Mouse (Mus musculus) effector memory CD4-positive, alpha-beta T cell, adult 5 months (primary cell): ENCODE measurements around the gene Clca2. TPM values are rescaled to one million over a fixed set of nuclear protein-coding genes. Genes with fewer than 3 reads are reported as not detected.

ENCODE experiments used
- polyA plus RNA-seq: library from polyadenylated mRNA; unstranded; fragments of 100-300 nt; shearing (Covaris generic); gene quantifications from one replicate; pipeline ENCODE4 v1.2.1, GENCODE M21; 2017

Clca2 gene
- not detected for polyA plus RNA-seq

GRCm38 (mm10) chr3:145099291-145099690 is at the start of gene Clca2:
TSS of gene Clca2 (minus strand) at chr3:145099443.

DNA sequence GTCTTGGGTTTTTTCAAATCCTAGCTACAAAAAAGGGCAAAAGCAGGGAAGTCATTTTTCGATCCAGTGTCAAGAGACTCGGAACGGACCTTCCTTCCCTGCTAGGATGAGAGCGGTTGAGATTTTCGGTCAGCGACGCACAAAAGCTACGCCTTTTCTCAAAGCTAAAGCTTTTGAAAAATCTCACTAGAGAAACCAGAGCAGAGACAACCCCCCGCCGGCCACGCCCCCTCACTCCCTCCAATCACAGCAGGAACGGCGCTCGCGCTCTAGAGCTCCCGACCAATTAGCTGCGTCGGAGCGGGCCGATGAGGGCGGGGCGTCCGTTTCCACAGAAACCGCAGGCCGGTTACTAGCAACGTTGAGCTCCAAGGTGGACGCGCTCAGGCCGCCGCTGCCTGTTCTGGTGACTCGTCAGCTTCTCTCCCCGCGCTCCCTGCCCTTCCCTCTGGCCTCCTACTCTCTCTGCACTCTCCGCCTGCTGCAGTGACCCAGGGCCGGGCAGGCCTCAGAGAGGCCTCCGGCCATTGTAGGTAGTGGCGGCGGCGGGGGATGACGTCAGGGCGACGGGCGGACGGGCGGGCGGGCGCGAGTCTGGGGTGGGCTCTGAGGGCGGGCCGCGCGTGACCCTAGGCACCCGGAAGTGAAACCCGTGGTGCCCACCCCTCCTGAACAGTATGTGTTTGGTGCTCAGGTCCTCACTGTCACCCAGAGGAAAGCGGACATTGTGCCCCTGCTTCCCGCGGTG is 19.2 kb upstream of the Clca2 start, which contains the start of gene Odf2l:
TSS of gene Odf2l (plus strand) at position 335 of the 748 bp plus-strand sequence.

DNA sequence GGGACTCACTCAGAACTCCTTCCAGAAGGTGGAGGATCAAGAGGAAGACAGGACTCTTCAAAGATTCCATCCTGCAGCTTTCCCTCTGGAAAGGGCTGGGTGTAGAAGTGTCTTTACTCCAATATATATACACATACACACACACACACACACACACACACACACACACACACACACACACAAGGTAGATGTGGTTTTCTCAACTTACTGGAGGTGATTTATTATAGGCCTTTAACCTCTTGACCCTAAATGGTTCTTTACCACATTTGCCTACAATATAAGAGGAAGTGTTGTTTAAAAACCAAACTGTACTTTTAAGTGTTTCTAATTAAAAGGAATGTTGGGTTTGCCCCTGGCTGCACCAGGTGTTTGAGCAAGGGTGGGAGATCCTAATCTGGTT is 66.6 kb downstream of the Clca2 start, which contains the start of gene Clca1:
TSS of gene Clca1 (minus strand) at position 101 of the 400 bp plus-strand sequence.

Other genes starting within 250 kb of the Clca2 start
- not detected for gene Clca4b, start 166.9 kb downstream of the Clca2 start, polyA plus RNA-seq
- not detected for gene Clca4a, start 124.4 kb downstream of the Clca2 start, polyA plus RNA-seq
- gene Clca1, start 66.7 kb downstream of the Clca2 start, polyA plus RNA-seq, result not detected
- gene Odf2l, start 19.1 kb upstream of the Clca2 start, polyA plus RNA-seq, result 8.0 TPM
- not detected for gene Col24a1, start 193.0 kb upstream of the Clca2 start, polyA plus RNA-seq